ENCODE assay signal across 8 mouse cellular contexts in genomic region chr7:133115886-133116285, GRCm38 (mm10). TPM values are rescaled to one million over a fixed set of nuclear protein-coding genes. Genes with fewer than 3 reads are reported as not detected.
DNase-seq lines count a peak whose midpoint lies in the region; ATAC-seq lines count a peak whose summit lies in the region.

No protein-coding gene starts in this region.

- no peak for ATAC-seq in forebrain, embryonic 14.5 days
- ATAC-seq in stomach, embryonic 16.5 days (ENCODE audit: insufficient read depth, low FRiP score) = no peak

- 20% methylated on average over 15 of the region's 15 CpGs for WGBS in forebrain, embryonic 14.5 days
- 18% methylated on average over 15 of the region's 15 CpGs for WGBS in stomach, embryonic 16.5 days

- no peak overlapping the region; the same call in 1 of the 2 replicates for H3K4me3 ChIP-seq in forebrain, embryonic 14.5 days (ENCODE audit: low read depth, low read length)
- peak overlapping the region; percentile 27 for H3K4me3 ChIP-seq in stomach, embryonic 16.5 days (replicated peaks; ENCODE audit: low read length)

- H3K27ac ChIP-seq in forebrain, embryonic 14.5 days (ENCODE audit: low read depth, low read length) = no peak overlapping the region
- H3K27ac ChIP-seq in stomach, embryonic 16.5 days (ENCODE audit: low read length) = peak overlapping the region; percentile 93

- peaks cover 54% of the 10 kb centered on the region for H3K4me1 ChIP-seq in forebrain, embryonic 14.5 days (ENCODE audit: control insufficient read depth, insufficient read depth, low read length)
- H3K4me1 ChIP-seq in stomach, embryonic 16.5 days (ENCODE audit: control insufficient read depth, insufficient read depth, low read length) = peaks cover 89% of the 10 kb centered on the region

- H3K9me3 ChIP-seq in forebrain, embryonic 14.5 days (replicated peaks; ENCODE audit: control insufficient read depth, low read length) = no peaks in the 10 kb centered on the region
- no peaks in the 10 kb centered on the region for H3K9me3 ChIP-seq in stomach, embryonic 16.5 days (replicated peaks; ENCODE audit: control insufficient read depth, low read length)

- H3K4me2 ChIP-seq in forebrain, embryonic 14.5 days (ENCODE audit: low read length) = peak overlapping the region; percentile 28; the same call in 1 of the 2 replicates
- H3K4me2 ChIP-seq in stomach, embryonic 16.5 days (ENCODE audit: low read depth, low read length) = peak overlapping the region; percentile 45

- no peaks in the 10 kb centered on the region for H3K27me3 ChIP-seq in forebrain, embryonic 14.5 days (replicated peaks; ENCODE audit: control insufficient read depth, insufficient read depth, low read length)
- no peaks in the 10 kb centered on the region for H3K27me3 ChIP-seq in stomach, embryonic 16.5 days (ENCODE audit: control insufficient read depth, insufficient read depth, low read length)

- peak; percentile 94 for DNase-seq in heart, adult 11 months
- no peak for DNase-seq in heart, adult 8-10 months (ENCODE audit: low spot score)
- peak; percentile 35 for DNase-seq in forebrain, embryonic 14.5 days (ENCODE audit: low spot score)
- peak; percentile 83 for DNase-seq in kidney, adult 9 months
- peak; percentile 55 for DNase-seq in lung, postnatal 10 days
- DNase-seq in thymus, postnatal 4 days = no peak
- no peak for DNase-seq in T-cell, adult 2 months (ENCODE audit: low spot score)

- H3K36me3 ChIP-seq in forebrain, embryonic 14.5 days (ENCODE audit: control insufficient read depth, insufficient read depth, low read length) = no peaks in the 10 kb centered on the region
- H3K36me3 ChIP-seq in stomach, embryonic 16.5 days (ENCODE audit: control insufficient read depth, insufficient read depth, low read length) = no peaks in the 10 kb centered on the region

- H3K9ac ChIP-seq in forebrain, embryonic 14.5 days (ENCODE audit: low read length) = peak overlapping the region; percentile 22
- peak overlapping the region; percentile 17 for H3K9ac ChIP-seq in stomach, embryonic 16.5 days (ENCODE audit: low read length)

RNA-seq across cellular contexts. Expression of gene Fgfr2, which starts 7.3 kb away (rescaled TPM):
- 1 to 10 TPM; 1.1 to 1.9 (median 1.4) TPM for total RNA-seq in heart, adult 8-10 months (2022)
- 35.9 and 39.8 TPM in 2 replicates for polyA plus RNA-seq in forebrain, embryonic 14.5 days (2014; fragmentation: Nextera tagmentation; extraction: Ambion mirVana)
- 93.4 and 113 TPM in 2 replicates for polyA plus RNA-seq in stomach, embryonic 16.5 days (2015; fragmentation: Nextera tagmentation; extraction: Ambion mirVana)

RNA-seq across cellular contexts. Expression of gene Ctbp2, which starts 8.3 kb away (rescaled TPM):
- total RNA-seq in heart, adult 8-10 months (2022) = 10 to 100 TPM; 24.9 to 28.1 (median 27.6) TPM
- polyA plus RNA-seq in forebrain, embryonic 14.5 days (2014; fragmentation: Nextera tagmentation; extraction: Ambion mirVana) = 87.5 and 92.1 TPM in 2 replicates
- 72.6 and 79.3 TPM in 2 replicates for polyA plus RNA-seq in stomach, embryonic 16.5 days (2015; fragmentation: Nextera tagmentation; extraction: Ambion mirVana)

Comparison
In these comparisons a context has a peak if more than half of its experiments do, and no peak if none do; other contexts are left out.
1. DNase-seq: peak in heart, adult 11 months (single experiment), forebrain, embryonic 14.5 days (single experiment), kidney, adult 9 months (single experiment) and lung, postnatal 10 days (single experiment); none in heart, adult 8-10 months (single experiment), thymus, postnatal 4 days (single experiment) and T-cell, adult 2 months (single experiment).